Mouse (Mus musculus): ENCODE measurements around the gene Gm5678. TPM values are rescaled to one million over a fixed set of nuclear protein-coding genes. Genes with fewer than 3 reads are reported as not detected.
A peak's percentile ranks its signal among the peaks of the same experiment; 100 is the strongest.

Gm5678 gene
- polyA plus RNA-seq, 1 experiment = not detected

DNA sequence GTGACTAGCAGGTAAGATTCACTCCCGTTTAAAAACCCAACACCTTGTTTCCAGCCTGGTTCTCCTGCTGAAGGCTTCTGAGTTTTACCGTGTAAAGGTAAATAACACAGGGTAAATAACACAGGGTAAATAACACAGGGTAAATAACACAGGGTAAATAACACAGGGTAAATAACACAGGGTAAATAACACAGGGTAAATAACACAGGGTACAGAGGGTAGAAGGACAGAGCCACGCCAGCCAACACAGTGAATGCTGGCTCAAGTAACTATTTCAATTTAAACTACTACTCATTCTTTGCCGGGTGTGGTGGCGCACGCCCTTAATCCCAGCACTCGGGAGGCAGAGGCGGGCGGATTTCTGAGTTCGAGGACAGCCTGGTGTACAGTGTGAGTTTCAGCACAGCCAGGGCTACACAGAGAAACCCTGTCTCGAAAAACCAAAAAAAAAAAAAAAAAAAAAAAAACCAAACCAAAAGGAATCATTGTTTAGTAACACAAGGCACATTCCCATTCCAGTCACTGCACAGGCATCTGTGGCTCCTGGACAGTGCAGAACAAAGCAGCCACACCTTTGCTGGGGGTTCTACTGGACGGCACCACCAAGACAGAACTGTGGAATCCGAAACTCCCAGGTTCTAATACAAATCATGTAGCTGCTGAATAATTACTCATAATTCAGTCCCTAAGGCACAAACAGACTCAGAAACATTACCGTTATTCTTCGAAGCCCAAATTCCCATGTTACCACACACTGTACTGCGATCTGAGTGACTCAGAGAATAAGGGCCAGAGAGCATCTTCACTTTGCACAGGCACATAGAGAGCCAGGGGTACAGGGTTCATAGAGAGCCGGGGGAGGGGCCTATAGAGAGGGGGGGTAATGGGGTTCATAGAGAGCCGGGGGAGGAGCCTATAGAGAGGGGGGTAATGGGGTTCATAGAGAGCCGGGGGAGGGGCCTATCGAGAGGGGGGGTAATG, 36.2 kb upstream of the Gm5678 start:
- 87% methylated on average over 19 of the region's 20 CpGs for WGBS
- Histone ChIP-seq H3K4me3 (replicated peaks; ENCODE audit: extremely low read depth, low read depth, low read length) (no peak overlapping the region), H3K4me1 (ENCODE audit: control insufficient read depth, insufficient read depth, low read length) (no peaks in the 10 kb centered on the region)
- no peak for DNase-seq
- no peak for TF ChIP-seq POLR2A (IDR thresholded peaks at IDR 0.05; ENCODE audit: borderline replicate concordance, extremely low read depth, low read depth, low read length)
- TF ChIP-seq CTCF (IDR thresholded peaks at IDR 0.05; ENCODE audit: insufficient read depth, low read length) = no peak

DNA sequence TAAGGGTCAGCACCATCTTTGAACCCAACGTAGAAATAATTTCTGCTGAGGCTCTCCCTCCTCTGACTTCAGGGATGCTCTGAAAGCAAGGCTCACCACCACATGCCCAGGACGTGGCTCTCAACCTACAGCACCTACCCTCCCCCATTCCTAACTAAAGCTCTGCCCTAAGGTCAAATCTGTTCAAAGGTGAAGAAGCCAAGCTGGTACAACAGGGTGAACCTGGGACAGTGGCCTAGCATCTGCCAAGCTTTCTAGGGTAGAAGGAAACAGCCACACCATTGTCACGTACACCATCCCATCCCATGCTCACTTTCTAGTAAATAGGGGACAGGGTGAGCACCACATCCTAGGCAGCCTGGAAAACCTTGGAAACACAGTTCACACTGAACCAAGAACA, 35.2 kb upstream of the Gm5678 start:
- Histone ChIP-seq H3K4me3 (replicated peaks; ENCODE audit: extremely low read depth, low read depth, low read length) (no peak overlapping the region), H3K4me1 (ENCODE audit: control insufficient read depth, insufficient read depth, low read length) (no peaks in the 10 kb centered on the region)
- no peak for DNase-seq
- no peak for TF ChIP-seq POLR2A (IDR thresholded peaks at IDR 0.05; ENCODE audit: borderline replicate concordance, extremely low read depth, low read depth, low read length)
- TF ChIP-seq CTCF (IDR thresholded peaks at IDR 0.05; ENCODE audit: insufficient read depth, low read length) = no peak
- WGBS = 94% methylated on average over 3 of the region's 3 CpGs

- DNase-seq = no peak
- Histone ChIP-seq H3K4me3 (replicated peaks; ENCODE audit: extremely low read depth, low read depth, low read length) (no peak overlapping the region), H3K4me1 (ENCODE audit: control insufficient read depth, insufficient read depth, low read length) (no peaks in the 10 kb centered on the region)
- WGBS = 79% methylated on average over 8 of the region's 8 CpGs
- TF ChIP-seq CTCF (IDR thresholded peaks at IDR 0.05; ENCODE audit: insufficient read depth, low read length) (no peak), POLR2A (IDR thresholded peaks at IDR 0.05; ENCODE audit: borderline replicate concordance, extremely low read depth, low read depth, low read length) (no peak)
Observed at GRCm38 (mm10) chr16:93593406-93593805, 34.5 kb upstream of the Gm5678 start.

- TF ChIP-seq POLR2A (IDR thresholded peaks at IDR 0.05; ENCODE audit: borderline replicate concordance, extremely low read depth, low read depth, low read length) = no peak
- TF ChIP-seq CTCF (IDR thresholded peaks at IDR 0.05; ENCODE audit: insufficient read depth, low read length) = no peak
- no peak overlapping the region for H3K4me3 ChIP-seq (replicated peaks; ENCODE audit: extremely low read depth, low read depth, low read length)
- no peaks in the 10 kb centered on the region for H3K4me1 ChIP-seq (ENCODE audit: control insufficient read depth, insufficient read depth, low read length)
- no peak for DNase-seq
- 94% methylated on average over 10 of the region's 10 CpGs for WGBS
Observed at GRCm38 (mm10) chr16:93594448-93594847, 33.4 kb upstream of the Gm5678 start.

- Histone ChIP-seq H3K4me3 (replicated peaks; ENCODE audit: extremely low read depth, low read depth, low read length) (no peak overlapping the region), H3K4me1 (ENCODE audit: control insufficient read depth, insufficient read depth, low read length) (no peaks in the 10 kb centered on the region)
- DNase-seq = no peak
- 76% methylated on average over 5 of the region's 5 CpGs for WGBS
- TF ChIP-seq POLR2A (IDR thresholded peaks at IDR 0.05; ENCODE audit: borderline replicate concordance, extremely low read depth, low read depth, low read length) (no peak), CTCF (IDR thresholded peaks at IDR 0.05; ENCODE audit: insufficient read depth, low read length) (no peak)
Observed at GRCm38 (mm10) chr16:93595766-93596165, 32.1 kb upstream of the Gm5678 start.

GRCm38 (mm10) chr16:93596807-93597206, 31.1 kb upstream of the Gm5678 start:
- WGBS = 94% methylated on average over 7 of the region's 7 CpGs
- Histone ChIP-seq H3K4me3 (replicated peaks; ENCODE audit: extremely low read depth, low read depth, low read length) (no peak overlapping the region), H3K4me1 (ENCODE audit: control insufficient read depth, insufficient read depth, low read length) (no peaks in the 10 kb centered on the region)
- no peak for DNase-seq
- TF ChIP-seq POLR2A (IDR thresholded peaks at IDR 0.05; ENCODE audit: borderline replicate concordance, extremely low read depth, low read depth, low read length) = no peak
- no peak for TF ChIP-seq CTCF (IDR thresholded peaks at IDR 0.05; ENCODE audit: insufficient read depth, low read length)

DNA sequence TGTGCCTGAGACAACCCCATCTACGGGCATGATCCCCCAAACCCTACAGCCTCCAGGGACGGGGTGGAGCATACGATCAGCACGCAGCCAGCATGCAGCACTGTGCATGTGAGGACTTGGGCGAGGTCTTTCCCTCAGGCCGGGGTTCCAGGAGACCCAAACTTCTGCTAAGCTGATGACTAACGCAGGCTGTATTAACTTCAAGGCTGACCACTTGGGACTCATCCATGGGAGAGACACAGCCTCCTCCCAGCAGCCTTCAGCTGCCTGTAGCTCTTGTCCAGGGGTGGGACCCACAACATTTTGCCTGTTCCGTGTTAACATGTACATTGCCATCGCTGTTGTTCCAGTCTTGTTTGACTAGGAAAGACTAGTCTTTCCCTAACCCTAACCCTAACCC, 30.3 kb upstream of the Gm5678 start:
- no peak for DNase-seq
- WGBS = 96% methylated on average over 9 of the region's 9 CpGs
- H3K4me1 ChIP-seq (ENCODE audit: control insufficient read depth, insufficient read depth, low read length) = no peaks in the 10 kb centered on the region

DNA sequence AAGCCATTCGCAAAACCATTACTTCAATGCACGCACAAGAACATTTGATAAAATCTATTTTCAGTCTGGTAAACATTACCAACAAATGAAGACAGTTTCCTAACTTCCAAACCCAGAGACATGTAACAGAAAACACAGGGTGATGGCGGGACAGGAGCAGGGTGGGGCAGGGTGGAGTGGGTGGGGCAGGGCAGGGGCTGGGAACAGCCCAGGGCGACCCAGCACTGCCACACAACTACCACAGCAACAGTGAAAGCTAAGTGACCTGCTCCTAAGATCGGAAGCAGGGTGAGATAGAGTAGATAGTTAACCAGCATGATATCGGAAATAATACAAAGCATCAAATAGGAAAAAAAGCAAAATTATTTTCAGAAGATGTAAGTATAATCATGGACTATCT, 28.4 kb upstream of the Gm5678 start:
- no peak overlapping the region for H3K4me3 ChIP-seq (replicated peaks; ENCODE audit: extremely low read depth, low read depth, low read length)
- H3K4me1 ChIP-seq (ENCODE audit: control insufficient read depth, insufficient read depth, low read length) = peaks cover 4% of the 10 kb centered on the region
- no peak for TF ChIP-seq CTCF (IDR thresholded peaks at IDR 0.05; ENCODE audit: insufficient read depth, low read length)
- no peak for TF ChIP-seq POLR2A (IDR thresholded peaks at IDR 0.05; ENCODE audit: borderline replicate concordance, extremely low read depth, low read depth, low read length)
- no peak for DNase-seq
- 88% methylated on average over 6 of the region's 6 CpGs for WGBS

More for the DNA sequence above, 30.3 kb upstream of the Gm5678 start:
- no peak overlapping the region for H3K4me3 ChIP-seq (replicated peaks; ENCODE audit: extremely low read depth, low read depth, low read length)
- TF ChIP-seq POLR2A (IDR thresholded peaks at IDR 0.05; ENCODE audit: borderline replicate concordance, extremely low read depth, low read depth, low read length) (no peak), CTCF (IDR thresholded peaks at IDR 0.05; ENCODE audit: insufficient read depth, low read length) (no peak)

- peak; percentile 65 for TF ChIP-seq POLR2A (IDR thresholded peaks at IDR 0.05; ENCODE audit: borderline replicate concordance, extremely low read depth, low read depth, low read length)
- TF ChIP-seq CTCF (IDR thresholded peaks at IDR 0.05; ENCODE audit: insufficient read depth, low read length) = no peak
- Histone ChIP-seq H3K4me3 (replicated peaks; ENCODE audit: extremely low read depth, low read depth, low read length) (peak within 1 kb of the TSS; percentile 84), H3K4me1 (ENCODE audit: control insufficient read depth, insufficient read depth, low read length) (peaks cover 6% of the 10 kb centered on the region)
- 1% methylated on average over 55 of the region's 55 CpGs for WGBS
- peak; percentile 92 for DNase-seq
Observed at GRCm38 (mm10) chr16:93603439-93604212, 24.3 kb upstream of the Gm5678 start, which contains the start of gene Setd4. Gene Setd4 (minus strand): TSS chr16:93604063.

All from lung, adult 2 months (tissue).